Mouse (Mus musculus): ENCODE data around the gene Cdcp2. TPM values are rescaled to one million over a fixed set of nuclear protein-coding genes. Genes with fewer than 3 reads are reported as not detected.
A peak's percentile ranks its signal among the peaks of the same experiment; 100 is the strongest.

Gene Cdcp2
- polyA plus RNA-seq, 1 experiment from 2014 or later: not detected

DNA sequence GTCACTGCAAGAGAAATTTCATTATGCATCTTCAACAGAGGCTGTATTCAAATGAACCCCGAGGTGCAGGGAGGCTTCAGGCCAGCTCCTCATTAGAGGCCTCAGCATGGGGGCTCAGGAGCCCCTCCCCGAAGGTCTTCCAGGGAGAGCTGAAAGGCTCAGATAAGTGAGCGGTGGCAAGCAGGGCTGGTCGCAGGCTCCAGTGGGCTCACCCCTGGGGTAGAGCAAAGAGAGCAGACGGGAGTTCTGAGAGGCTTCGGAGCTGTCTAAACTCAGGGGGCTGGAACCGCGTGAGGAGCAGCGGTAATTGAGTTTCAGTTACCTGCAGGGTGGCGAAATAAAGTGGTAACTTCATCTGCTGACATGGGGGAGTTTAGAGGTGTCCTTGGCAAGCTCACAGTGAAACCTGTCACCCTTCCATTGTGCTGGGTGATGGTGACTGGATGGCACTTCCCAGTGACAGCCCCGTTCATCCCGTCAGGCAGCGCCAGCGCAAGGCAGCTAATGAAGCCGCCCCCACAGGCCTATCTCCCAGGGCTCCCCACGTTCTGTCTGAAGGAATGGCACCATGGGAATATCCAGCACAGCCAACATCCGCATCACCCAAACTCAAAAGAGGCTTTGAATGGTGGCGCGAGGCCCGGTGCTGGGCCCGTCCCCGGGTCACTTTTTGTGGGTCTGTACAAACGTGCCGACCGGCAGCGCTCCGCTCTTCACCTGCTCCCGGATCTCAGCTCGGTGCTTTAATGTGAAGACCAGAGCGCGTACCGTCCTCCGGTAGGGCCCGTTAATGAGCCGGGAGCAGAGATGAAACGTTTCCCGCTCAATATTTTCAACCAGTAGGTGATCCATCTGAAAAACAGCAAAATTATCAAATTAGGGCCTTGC, 42.5 kb downstream of the Cdcp2 start:
- Histone ChIP-seq H3K36me3 (0 out of 2 replicates have a peak, but pooled peaks cover 4% of the 10 kb centered on the region), H3K4me2 (no peak overlapping the region), H3K4me1 (replicated peaks) (peaks cover 61% of the 10 kb centered on the region), H3K27me3 (no peaks in the 10 kb centered on the region), H3K4me3 (no peak overlapping the region), H3K9ac (peak overlapping the region; percentile 31; the same call in 1 of the 2 replicates), H3K27ac (replicated peaks) (peak overlapping the region; percentile 75), H3K9me3 (no peaks in the 10 kb centered on the region)
- ATAC-seq (ENCODE audit: low read depth): peak; percentile 54
- 38% methylated on average over 37 of the region's 37 CpGs for WGBS

GRCm38 (mm10) chr4:107139836-107140631, 43.3 kb downstream of the Cdcp2 start:
- H3K4me3 ChIP-seq: no peak overlapping the region
- H3K4me1 ChIP-seq (replicated peaks): peaks cover 66% of the 10 kb centered on the region
- H3K36me3 ChIP-seq: 0 out of 2 replicates have a peak, but pooled peaks cover 4% of the 10 kb centered on the region
- H3K9me3 ChIP-seq: no peaks in the 10 kb centered on the region
- H3K4me2 ChIP-seq: no peak overlapping the region
- H3K27me3 ChIP-seq: no peaks in the 10 kb centered on the region
- peak overlapping the region; percentile 31 for H3K9ac ChIP-seq
- H3K27ac ChIP-seq (replicated peaks): peak overlapping the region; percentile 75
- WGBS: 28% methylated on average over 13 of the region's 13 CpGs
- no peak for ATAC-seq (ENCODE audit: low read depth)

DNA sequence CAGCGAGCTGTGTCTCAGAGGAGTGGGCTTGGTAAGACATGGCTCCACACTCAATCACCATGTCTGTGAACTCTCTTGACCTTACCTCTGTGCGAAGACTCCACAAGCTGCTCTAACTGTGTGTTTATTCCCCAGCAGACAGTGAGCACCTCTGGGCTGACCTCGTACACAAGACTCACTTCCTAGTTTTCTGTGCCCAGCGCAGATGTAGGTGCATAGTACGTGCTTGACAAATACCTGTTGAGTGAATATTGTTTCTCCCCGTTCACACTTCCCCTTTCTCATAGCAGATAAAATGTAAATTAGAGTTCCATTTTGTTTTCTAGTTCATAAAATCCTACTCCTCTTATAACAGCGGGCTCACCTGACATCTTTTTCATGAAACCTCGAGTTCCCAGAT, 46.8 kb downstream of the Cdcp2 start:
- no peak overlapping the region for H3K4me3 ChIP-seq
- 86% methylated on average over 8 of the region's 8 CpGs for WGBS
- no peaks in the 10 kb centered on the region for H3K9me3 ChIP-seq
- peaks cover 22% of the 10 kb centered on the region for H3K36me3 ChIP-seq
- no peak for ATAC-seq (ENCODE audit: low read depth)
- no peak overlapping the region for H3K9ac ChIP-seq
- H3K27ac ChIP-seq (replicated peaks): no peak overlapping the region
- H3K27me3 ChIP-seq: no peaks in the 10 kb centered on the region
- H3K4me2 ChIP-seq: no peak overlapping the region
- H3K4me1 ChIP-seq (replicated peaks): peaks cover 34% of the 10 kb centered on the region

DNA sequence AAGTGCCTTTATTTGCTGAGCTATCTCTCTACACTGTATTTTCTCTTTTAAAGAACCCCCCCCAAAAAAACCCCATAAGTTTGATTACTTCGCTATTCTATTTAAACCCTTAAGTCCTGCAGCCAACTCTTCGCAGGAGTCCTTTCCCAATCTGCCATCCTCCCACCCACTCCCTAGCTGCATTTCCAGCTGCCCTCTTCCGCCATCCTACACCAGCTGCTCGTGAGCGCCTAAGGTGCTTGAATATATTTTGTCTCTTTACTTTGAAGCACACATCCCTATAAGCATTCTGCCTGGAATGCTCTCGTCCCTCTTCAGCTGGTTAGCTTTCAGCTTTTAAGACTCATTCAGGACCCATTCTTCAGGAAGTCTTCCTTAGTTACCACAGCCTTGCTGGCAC, 54.3 kb downstream of the Cdcp2 start:
- no peak overlapping the region for H3K27ac ChIP-seq (replicated peaks)
- peaks cover 15% of the 10 kb centered on the region for H3K36me3 ChIP-seq
- H3K9ac ChIP-seq: no peak overlapping the region
- no peak for ATAC-seq (ENCODE audit: low read depth)
- H3K9me3 ChIP-seq: no peaks in the 10 kb centered on the region
- WGBS: 81% methylated on average over 6 of the region's 6 CpGs
- H3K4me3 ChIP-seq: no peak overlapping the region
- H3K4me1 ChIP-seq (replicated peaks): no peaks in the 10 kb centered on the region
- H3K4me2 ChIP-seq: no peak overlapping the region
- no peaks in the 10 kb centered on the region for H3K27me3 ChIP-seq

- Histone ChIP-seq H3K27me3 (no peaks in the 10 kb centered on the region), H3K4me1 (replicated peaks) (no peaks in the 10 kb centered on the region), H3K9ac (no peak overlapping the region), H3K4me2 (no peak overlapping the region), H3K9me3 (no peaks in the 10 kb centered on the region), H3K4me3 (no peak overlapping the region), H3K27ac (replicated peaks) (no peak overlapping the region), H3K36me3 (0 out of 2 replicates have a peak, but pooled peaks cover 7% of the 10 kb centered on the region)
- ATAC-seq (ENCODE audit: low read depth): no peak
- WGBS: 83% methylated on average over 8 of the region's 8 CpGs
These were observed 55.9 kb downstream of the Cdcp2 start for GRCm38 (mm10) chr4:107152571-107152970.

DNA sequence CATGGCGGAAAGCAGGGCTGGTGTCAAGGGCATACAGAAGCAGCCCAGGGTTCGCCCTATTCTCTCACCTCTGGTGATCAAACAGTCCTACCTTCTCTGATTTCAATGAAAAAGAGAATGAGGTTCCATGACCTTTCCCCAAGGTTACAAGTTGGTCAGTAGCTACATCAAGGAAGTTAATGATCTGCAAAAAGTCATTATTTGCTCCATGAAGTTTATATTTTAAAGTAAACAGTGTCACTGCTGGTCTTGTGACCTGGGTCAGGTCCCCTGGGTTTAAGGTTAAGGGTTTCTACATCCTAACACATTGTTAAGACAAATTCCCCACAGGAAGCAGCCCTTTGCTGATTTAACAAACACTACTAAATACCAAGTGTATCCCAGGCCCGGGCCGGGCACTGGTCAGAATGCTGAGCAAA, 60.3 kb downstream of the Cdcp2 start:
- ATAC-seq (ENCODE audit: low read depth): no peak
- 87% methylated on average over 4 of the region's 4 CpGs for WGBS
- no peaks in the 10 kb centered on the region for H3K4me1 ChIP-seq (replicated peaks)

GRCm38 (mm10) chr4:107159166-107159773, 62.6 kb downstream of the Cdcp2 start:
- no peaks in the 10 kb centered on the region for H3K27me3 ChIP-seq
- H3K36me3 ChIP-seq: peaks cover 18% of the 10 kb centered on the region
- no peak overlapping the region for H3K4me3 ChIP-seq
- WGBS: 91% methylated on average over 11 of the region's 11 CpGs
- H3K9ac ChIP-seq: no peak overlapping the region
- H3K27ac ChIP-seq (replicated peaks): no peak overlapping the region
- ATAC-seq (ENCODE audit: low read depth): no peak
- no peaks in the 10 kb centered on the region for H3K9me3 ChIP-seq
- H3K4me2 ChIP-seq: no peak overlapping the region
- H3K4me1 ChIP-seq (replicated peaks): peaks cover 6% of the 10 kb centered on the region

More for the DNA sequence above, 60.3 kb downstream of the Cdcp2 start:
- H3K4me3 ChIP-seq: no peak overlapping the region
- peaks cover 18% of the 10 kb centered on the region for H3K36me3 ChIP-seq
- no peaks in the 10 kb centered on the region for H3K9me3 ChIP-seq
- H3K9ac ChIP-seq: no peak overlapping the region
- H3K27me3 ChIP-seq: no peaks in the 10 kb centered on the region
- no peak overlapping the region for H3K4me2 ChIP-seq
- H3K27ac ChIP-seq (replicated peaks): no peak overlapping the region

GRCm38 (mm10) chr4:107160181-107160580, 63.5 kb downstream of the Cdcp2 start:
- peaks cover 11% of the 10 kb centered on the region for H3K4me1 ChIP-seq (replicated peaks)
- no peaks in the 10 kb centered on the region for H3K9me3 ChIP-seq
- H3K27me3 ChIP-seq: no peaks in the 10 kb centered on the region
- peaks cover 18% of the 10 kb centered on the region for H3K36me3 ChIP-seq
- H3K4me3 ChIP-seq: no peak overlapping the region
- ATAC-seq (ENCODE audit: low read depth): no peak
- 0 out of 2 replicates have a peak overlapping the region, but pooled peaks have one; percentile 12 for H3K9ac ChIP-seq
- H3K27ac ChIP-seq (replicated peaks): no peak overlapping the region
- 94% methylated on average over 8 of the region's 8 CpGs for WGBS
- no peak overlapping the region for H3K4me2 ChIP-seq

Other genes starting within 250 kb of the Cdcp2 start
- gene Ssbp3, start 186.2 kb upstream of the Cdcp2 start, polyA plus RNA-seq (2015; fragmentation: Nextera tagmentation; extraction: Ambion mirVana): 186 and 191 TPM in 2 replicates
- gene Mrpl37, start 30.0 kb upstream of the Cdcp2 start, polyA plus RNA-seq (2015; fragmentation: Nextera tagmentation; extraction: Ambion mirVana): 76.9 and 80.9 TPM in 2 replicates
- 4.5 and 6.9 TPM in 2 replicates for gene Cyb5rl, start 29.9 kb upstream of the Cdcp2 start, polyA plus RNA-seq (2015; fragmentation: Nextera tagmentation; extraction: Ambion mirVana)
- 441 and 449 TPM in 2 replicates for gene Tmem59, start 81.5 kb downstream of the Cdcp2 start, polyA plus RNA-seq (2015; fragmentation: Nextera tagmentation; extraction: Ambion mirVana)
- 20.5 and 36.9 TPM in 2 replicates for gene Tceanc2, start 82.2 kb downstream of the Cdcp2 start, polyA plus RNA-seq (2015; fragmentation: Nextera tagmentation; extraction: Ambion mirVana)
- gene Ldlrad1, start 112.3 kb downstream of the Cdcp2 start, polyA plus RNA-seq (2015; fragmentation: Nextera tagmentation; extraction: Ambion mirVana): not detected in 2 replicates
- 63.5 and 71.5 TPM in 2 replicates for gene Lrrc42, start 156.6 kb downstream of the Cdcp2 start, polyA plus RNA-seq (2015; fragmentation: Nextera tagmentation; extraction: Ambion mirVana)
- gene Hspb11, start 156.7 kb downstream of the Cdcp2 start, polyA plus RNA-seq (2015; fragmentation: Nextera tagmentation; extraction: Ambion mirVana): 47.1 and 51.6 TPM in 2 replicates
- gene Dio1, start 210.3 kb downstream of the Cdcp2 start, polyA plus RNA-seq (2015; fragmentation: Nextera tagmentation; extraction: Ambion mirVana): not detected in 2 replicates
- gene Yipf1, start 217.5 kb downstream of the Cdcp2 start, polyA plus RNA-seq (2015; fragmentation: Nextera tagmentation; extraction: Ambion mirVana): 63.0 and 63.5 TPM in 2 replicates